Mouse (Mus musculus): Measurements from ENCODE around the gene Drg1. TPM values are rescaled to one million over a fixed set of nuclear protein-coding genes. Genes with fewer than 3 reads are reported as not detected.
"Not testable (repeated sequence)": the region's sequence is repeated elsewhere in the genome, so short reads cannot be mapped to it uniquely, and the experiment has no call there.

Gene Drg1
- polyA plus RNA-seq, 1 experiment from 2014 or later, result 228 TPM

- peaks cover 21% of the 10 kb centered on the region for H3K9me3 ChIP-seq
- not testable (repeated sequence) for H3K27me3 ChIP-seq; H3K4me2 ChIP-seq; H3K27ac ChIP-seq; H3K36me3 ChIP-seq; ATAC-seq (ENCODE audit: insufficient number of reproducible peaks, insufficient read depth, low FRiP score, low TSS enrichment, low read depth); H3K9ac ChIP-seq (replicated peaks); H3K4me1 ChIP-seq (replicated peaks); H3K4me3 ChIP-seq (replicated peaks)
- 55% methylated on average over 3 of the region's 3 CpGs for WGBS
Measured at GRCm38 (mm10) chr11:3163661-3164060, 102.6 kb downstream of the Drg1 start.

GRCm38 (mm10) chr11:3163122-3163521, 103.1 kb downstream of the Drg1 start:
- H3K4me3 ChIP-seq (replicated peaks); H3K4me1 ChIP-seq (replicated peaks); H3K9ac ChIP-seq (replicated peaks); H3K27ac ChIP-seq; H3K36me3 ChIP-seq; H3K27me3 ChIP-seq; ATAC-seq (ENCODE audit: insufficient number of reproducible peaks, insufficient read depth, low FRiP score, low TSS enrichment, low read depth); H3K4me2 ChIP-seq: not testable (repeated sequence)
- WGBS, result 88% methylated on average over 2 of the region's 2 CpGs
- H3K9me3 ChIP-seq, result peaks cover 22% of the 10 kb centered on the region

GRCm38 (mm10) chr11:3162236-3162897, 103.8 kb downstream of the Drg1 start:
- H3K36me3 ChIP-seq; H3K27me3 ChIP-seq; H3K9ac ChIP-seq (replicated peaks); H3K27ac ChIP-seq; H3K4me3 ChIP-seq (replicated peaks); H3K4me1 ChIP-seq (replicated peaks); H3K4me2 ChIP-seq: not testable (repeated sequence)
- peak; percentile 38; the same call in 1 of the 2 replicates for ATAC-seq (ENCODE audit: insufficient number of reproducible peaks, insufficient read depth, low FRiP score, low TSS enrichment, low read depth)
- 71% methylated on average over 5 of the region's 5 CpGs for WGBS
- H3K9me3 ChIP-seq, result peaks cover 18% of the 10 kb centered on the region

- not testable (repeated sequence) for H3K4me1 ChIP-seq (replicated peaks); H3K36me3 ChIP-seq; H3K27me3 ChIP-seq; ATAC-seq (ENCODE audit: insufficient number of reproducible peaks, insufficient read depth, low FRiP score, low TSS enrichment, low read depth); H3K4me2 ChIP-seq; H3K27ac ChIP-seq; H3K4me3 ChIP-seq (replicated peaks); H3K9ac ChIP-seq (replicated peaks)
- 66% methylated on average over 1 of the region's 2 CpGs for WGBS
- peaks cover 17% of the 10 kb centered on the region for H3K9me3 ChIP-seq
Measured at GRCm38 (mm10) chr11:3161370-3161769, 104.8 kb downstream of the Drg1 start.

- not testable (repeated sequence) for H3K4me3 ChIP-seq (replicated peaks); H3K4me1 ChIP-seq (replicated peaks); H3K4me2 ChIP-seq; H3K9ac ChIP-seq (replicated peaks); ATAC-seq (ENCODE audit: insufficient number of reproducible peaks, insufficient read depth, low FRiP score, low TSS enrichment, low read depth); H3K36me3 ChIP-seq; H3K27me3 ChIP-seq; H3K27ac ChIP-seq
- WGBS, result 79% methylated on average over 4 of the region's 4 CpGs
- peaks cover 17% of the 10 kb centered on the region for H3K9me3 ChIP-seq
Measured at GRCm38 (mm10) chr11:3158800-3159199, 107.4 kb downstream of the Drg1 start.

- ATAC-seq (ENCODE audit: insufficient number of reproducible peaks, insufficient read depth, low FRiP score, low TSS enrichment, low read depth); H3K9ac ChIP-seq (replicated peaks); H3K36me3 ChIP-seq; H3K27ac ChIP-seq; H3K4me2 ChIP-seq; H3K4me1 ChIP-seq (replicated peaks); H3K27me3 ChIP-seq; H3K4me3 ChIP-seq (replicated peaks): not testable (repeated sequence)
- H3K9me3 ChIP-seq, result peaks cover 21% of the 10 kb centered on the region
- 93% methylated on average over 6 of the region's 6 CpGs for WGBS
Measured at GRCm38 (mm10) chr11:3157996-3158395, 108.2 kb downstream of the Drg1 start.

GRCm38 (mm10) chr11:3156991-3157390, 109.2 kb downstream of the Drg1 start:
- not testable (repeated sequence) for ATAC-seq (ENCODE audit: insufficient number of reproducible peaks, insufficient read depth, low FRiP score, low TSS enrichment, low read depth); H3K4me1 ChIP-seq (replicated peaks); H3K4me3 ChIP-seq (replicated peaks); H3K4me2 ChIP-seq; H3K27me3 ChIP-seq; H3K9ac ChIP-seq (replicated peaks); H3K27ac ChIP-seq; H3K36me3 ChIP-seq
- H3K9me3 ChIP-seq, result peaks cover 15% of the 10 kb centered on the region
- WGBS, result 91% methylated on average over 3 of the region's 3 CpGs

- not testable (repeated sequence) for H3K9ac ChIP-seq (replicated peaks); H3K4me3 ChIP-seq (replicated peaks); H3K27me3 ChIP-seq; H3K4me1 ChIP-seq (replicated peaks); H3K27ac ChIP-seq; H3K4me2 ChIP-seq
- Histone ChIP-seq H3K36me3 (peaks cover 13% of the 10 kb centered on the region), H3K9me3 (peaks cover 19% of the 10 kb centered on the region)
- 72% methylated on average over 1 of the region's 1 CpGs for WGBS
- peak; percentile 44; the same call in 1 of the 2 replicates for ATAC-seq (ENCODE audit: insufficient number of reproducible peaks, insufficient read depth, low FRiP score, low TSS enrichment, low read depth)
Measured at GRCm38 (mm10) chr11:3153666-3154397, 112.4 kb downstream of the Drg1 start.

GRCm38 (mm10) chr11:3151358-3151757, 114.9 kb downstream of the Drg1 start:
- WGBS, result 90% methylated on average over 4 of the region's 4 CpGs
- H3K4me2 ChIP-seq; H3K4me1 ChIP-seq (replicated peaks); H3K4me3 ChIP-seq (replicated peaks); H3K27me3 ChIP-seq; H3K27ac ChIP-seq; H3K9ac ChIP-seq (replicated peaks): not testable (repeated sequence)
- 0 out of 2 replicates have a peak, but pooled peaks have one; percentile 34 for ATAC-seq (ENCODE audit: insufficient number of reproducible peaks, insufficient read depth, low FRiP score, low TSS enrichment, low read depth)
- peaks cover 13% of the 10 kb centered on the region for H3K36me3 ChIP-seq
- peaks cover 15% of the 10 kb centered on the region for H3K9me3 ChIP-seq

- H3K36me3 ChIP-seq, result peaks cover 13% of the 10 kb centered on the region
- H3K9me3 ChIP-seq, result peaks cover 15% of the 10 kb centered on the region
- not testable (repeated sequence) for ATAC-seq (ENCODE audit: insufficient number of reproducible peaks, insufficient read depth, low FRiP score, low TSS enrichment, low read depth); H3K4me3 ChIP-seq (replicated peaks); H3K9ac ChIP-seq (replicated peaks); H3K4me2 ChIP-seq; H3K27ac ChIP-seq; H3K27me3 ChIP-seq; H3K4me1 ChIP-seq (replicated peaks)
- 96% methylated on average over 12 of the region's 12 CpGs for WGBS
Measured at GRCm38 (mm10) chr11:3150677-3151003, 115.6 kb downstream of the Drg1 start.

GRCm38 (mm10) chr11:3150003-3150676, 116.1 kb downstream of the Drg1 start:
- 94% methylated on average over 24 of the region's 24 CpGs for WGBS
- H3K4me2 ChIP-seq; ATAC-seq (ENCODE audit: insufficient number of reproducible peaks, insufficient read depth, low FRiP score, low TSS enrichment, low read depth); H3K4me1 ChIP-seq (replicated peaks); H3K9ac ChIP-seq (replicated peaks); H3K4me3 ChIP-seq (replicated peaks); H3K27ac ChIP-seq; H3K27me3 ChIP-seq: not testable (repeated sequence)
- Histone ChIP-seq H3K9me3 (peaks cover 18% of the 10 kb centered on the region), H3K36me3 (peaks cover 13% of the 10 kb centered on the region)

Data from limb, embryonic 12.5 days (tissue).